In the genomic region with DNA sequence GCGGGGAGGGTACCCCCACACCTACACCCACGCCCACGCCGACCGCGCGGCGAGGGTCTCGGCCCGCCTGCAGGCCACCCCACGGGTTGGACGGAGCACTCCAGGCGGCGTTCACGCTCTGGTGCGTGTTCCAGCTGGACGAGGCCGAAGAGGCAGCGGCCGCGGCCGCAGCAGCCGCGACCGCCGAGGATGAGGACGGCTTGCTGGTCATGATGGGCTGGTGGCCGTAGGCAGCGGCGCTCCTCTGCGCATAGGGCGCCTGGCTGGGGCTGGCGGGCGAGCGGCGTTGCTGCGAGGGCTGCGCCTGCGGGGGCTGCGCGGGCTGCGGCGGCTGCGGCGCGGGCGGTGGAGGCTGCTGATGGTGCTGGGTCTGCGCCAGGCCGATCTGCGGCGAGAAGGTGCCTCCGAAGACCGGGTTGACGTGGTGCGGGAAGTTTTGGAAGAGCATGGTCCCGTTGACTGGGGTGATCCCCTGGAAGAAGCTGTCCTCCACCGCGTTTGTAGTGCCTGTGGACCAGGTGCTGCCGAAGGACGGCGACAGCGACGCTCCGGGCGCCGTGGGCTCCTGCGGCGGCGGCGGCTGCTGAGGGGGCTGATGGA, we compare ENCODE assay signal across 8 mouse cellular contexts. TPM values are rescaled to one million over a fixed set of nuclear protein-coding genes. Genes with fewer than 3 reads are reported as not detected.
DNase-seq lines count a peak whose midpoint lies in the region; ATAC-seq and TF ChIP-seq lines count a peak whose summit lies in the region.

No protein-coding gene starts in this region.

- no peaks in the 10 kb centered on the region for H3K9me3 ChIP-seq in ES-Bruce4 (replicated peaks; ENCODE audit: control insufficient read depth, insufficient read depth, low read length, poor library complexity, severe bottlenecking)
- no peaks in the 10 kb centered on the region for H3K9me3 ChIP-seq in embryonic facial prominence, embryonic 14.5 days (ENCODE audit: control insufficient read depth, low read length)
- H3K9me3 ChIP-seq in heart, embryonic 15.5 days (replicated peaks) = no peaks in the 10 kb centered on the region
- H3K9me3 ChIP-seq in lung, embryonic 15.5 days = no peaks in the 10 kb centered on the region
- H3K9me3 ChIP-seq in neural tube, embryonic 15.5 days (replicated peaks) = no peaks in the 10 kb centered on the region

- no peak for TF ChIP-seq EP300 in ES-Bruce4 (IDR thresholded peaks at IDR 0.05; ENCODE audit: insufficient read depth, low read depth, low read length)

- H3K27me3 ChIP-seq in ES-Bruce4 (ENCODE audit: control insufficient read depth, insufficient read depth, low read length, poor library complexity, severe bottlenecking) = peaks cover 5% of the 10 kb centered on the region
- peaks cover 38% of the 10 kb centered on the region for H3K27me3 ChIP-seq in embryonic facial prominence, embryonic 14.5 days (replicated peaks; ENCODE audit: control insufficient read depth, insufficient read depth, low read length)
- no peaks in the 10 kb centered on the region; the same call in 1 of the 2 replicates for H3K27me3 ChIP-seq in heart, embryonic 15.5 days
- peaks cover 40% of the 10 kb centered on the region for H3K27me3 ChIP-seq in lung, embryonic 15.5 days
- H3K27me3 ChIP-seq in neural tube, embryonic 15.5 days (replicated peaks) = no peaks in the 10 kb centered on the region

- peak overlapping the region; percentile 72 for H3K9ac ChIP-seq in ES-Bruce4 (ENCODE audit: low read depth, poor library complexity, severe bottlenecking)
- peak overlapping the region; percentile 65 for H3K9ac ChIP-seq in embryonic facial prominence, embryonic 14.5 days (ENCODE audit: low read depth, low read length)
- peak overlapping the region; percentile 91 for H3K9ac ChIP-seq in heart, embryonic 15.5 days
- peak overlapping the region; percentile 43 for H3K9ac ChIP-seq in lung, embryonic 15.5 days
- H3K9ac ChIP-seq in neural tube, embryonic 15.5 days (replicated peaks) = peak overlapping the region; percentile 69

- peak overlapping the region; percentile 87 for H3K4me3 ChIP-seq in ES-Bruce4 (ENCODE audit: low read depth, low read length)
- H3K4me3 ChIP-seq in embryonic facial prominence, embryonic 14.5 days (ENCODE audit: low read depth, low read length) = peak overlapping the region; percentile 68
- H3K4me3 ChIP-seq in heart, embryonic 15.5 days = peak overlapping the region; percentile 70
- H3K4me3 ChIP-seq in lung, embryonic 15.5 days = peak overlapping the region; percentile 67
- H3K4me3 ChIP-seq in neural tube, embryonic 15.5 days (replicated peaks) = peak overlapping the region; percentile 67

- no peaks in the 10 kb centered on the region for H3K36me3 ChIP-seq in ES-Bruce4 (ENCODE audit: control insufficient read depth, insufficient read depth, low read length, poor library complexity, severe bottlenecking)
- H3K36me3 ChIP-seq in embryonic facial prominence, embryonic 14.5 days (ENCODE audit: control insufficient read depth, insufficient read depth, low read length) = no peaks in the 10 kb centered on the region
- no peaks in the 10 kb centered on the region for H3K36me3 ChIP-seq in heart, embryonic 15.5 days
- H3K36me3 ChIP-seq in lung, embryonic 15.5 days = no peaks in the 10 kb centered on the region
- H3K36me3 ChIP-seq in neural tube, embryonic 15.5 days = no peaks in the 10 kb centered on the region

- DNase-seq in adrenal gland, postnatal 36 days = peak; percentile 68 to 75
- DNase-seq in embryonic facial prominence, embryonic 14.5 days (ENCODE audit: low spot score) = peak; percentile 20
- peak; percentile 57 to 67 for DNase-seq in kidney, postnatal 25 days
- peak; percentile 43 for DNase-seq in thymus, postnatal 4 days

- H3K4me1 ChIP-seq in ES-Bruce4 (ENCODE audit: control insufficient read depth, insufficient read depth, low read length) = no peaks in the 10 kb centered on the region
- H3K4me1 ChIP-seq in embryonic facial prominence, embryonic 14.5 days (ENCODE audit: control insufficient read depth, insufficient read depth, low read length) = peaks cover 8% of the 10 kb centered on the region
- peaks cover 11% of the 10 kb centered on the region for H3K4me1 ChIP-seq in heart, embryonic 15.5 days (replicated peaks)
- peaks cover 23% of the 10 kb centered on the region for H3K4me1 ChIP-seq in lung, embryonic 15.5 days
- H3K4me1 ChIP-seq in neural tube, embryonic 15.5 days = peaks cover 58% of the 10 kb centered on the region

- TF ChIP-seq CTCF in ES-Bruce4 (IDR thresholded peaks at IDR 0.05; ENCODE audit: low read depth, low read length) = no peak

- H3K4me2 ChIP-seq in embryonic facial prominence, embryonic 14.5 days (ENCODE audit: low read depth, low read length) = peak overlapping the region; percentile 100
- H3K4me2 ChIP-seq in heart, embryonic 15.5 days = peak overlapping the region; percentile 94
- H3K4me2 ChIP-seq in lung, embryonic 15.5 days = peak overlapping the region; percentile 100
- H3K4me2 ChIP-seq in neural tube, embryonic 15.5 days = peak overlapping the region; percentile 95

- WGBS in embryonic facial prominence, embryonic 14.5 days = under 1% methylated on average over 23 of the region's 70 CpGs
- under 1% methylated on average over 70 of the region's 70 CpGs for WGBS in heart, embryonic 15.5 days
- WGBS in lung, embryonic 15.5 days = under 1% methylated on average over 67 of the region's 70 CpGs
- WGBS in neural tube, embryonic 15.5 days = under 1% methylated on average over 70 of the region's 70 CpGs

- TF ChIP-seq POLR2A in ES-Bruce4 (IDR thresholded peaks at IDR 0.05; ENCODE audit: insufficient read depth, low read length) = no peak

- ATAC-seq in embryonic facial prominence, embryonic 14.5 days (ENCODE audit: low read depth) = peak; percentile 69
- peak; percentile 42; the same call in 1 of the 2 replicates for ATAC-seq in heart, embryonic 15.5 days (replicated peaks; ENCODE audit: insufficient number of reproducible peaks, insufficient read depth, low FRiP score, low read depth)
- peak; percentile 52; the same call in 1 of the 2 replicates for ATAC-seq in lung, embryonic 15.5 days (ENCODE audit: borderline replicate concordance, extremely low read depth, low FRiP score, low TSS enrichment)
- peak; percentile 50 for ATAC-seq in neural tube, embryonic 15.5 days (ENCODE audit: low FRiP score)

- H3K27ac ChIP-seq in ES-Bruce4 (ENCODE audit: insufficient read depth, low read length) = no peak overlapping the region
- H3K27ac ChIP-seq in embryonic facial prominence, embryonic 14.5 days (replicated peaks; ENCODE audit: low read depth, low read length) = peak overlapping the region; percentile 64; the same call in 1 of the 2 replicates
- peak overlapping the region; percentile 91 for H3K27ac ChIP-seq in heart, embryonic 15.5 days
- H3K27ac ChIP-seq in lung, embryonic 15.5 days = no peak overlapping the region
- H3K27ac ChIP-seq in neural tube, embryonic 15.5 days (replicated peaks) = peak overlapping the region; percentile 93

RNA-seq across cellular contexts. Expression of a gene that starts 33.1 kb away (rescaled TPM):
- polyA plus RNA-seq in ES-Bruce4 (2011; ENCODE audit: insufficient read depth, insufficient read length, low read depth, missing spikeins) = 174 and 194 TPM in 2 replicates
- 100 to 1,000 TPM; 102 to 116 TPM for total RNA-seq in adrenal gland, postnatal 36 days (2021)
- 96.0 and 102 TPM in 2 replicates for polyA plus RNA-seq in embryonic facial prominence, embryonic 14.5 days (2014; fragmentation: Nextera tagmentation; extraction: Ambion mirVana)
- 78.3 and 81.8 TPM in 2 replicates for polyA plus RNA-seq in heart, embryonic 15.5 days (2015; fragmentation: Nextera tagmentation; extraction: Ambion mirVana)
- polyA plus RNA-seq in lung, embryonic 15.5 days (2015; fragmentation: Nextera tagmentation; extraction: Ambion mirVana) = 91.9 and 99.1 TPM in 2 replicates
- 98.7 and 104 TPM in 2 replicates for polyA plus RNA-seq in neural tube, embryonic 15.5 days (2015; fragmentation: Nextera tagmentation; extraction: Ambion mirVana)

RNA-seq across cellular contexts. Expression of a gene that starts 34.2 kb away (rescaled TPM):
- polyA plus RNA-seq in ES-Bruce4 (2011; ENCODE audit: insufficient read depth, insufficient read length, low read depth, missing spikeins) = 3.7 and 4.3 TPM in 2 replicates
- total RNA-seq in adrenal gland, postnatal 36 days (2021) = 10 to 100 TPM; 12.3 to 24.1 TPM
- polyA plus RNA-seq in embryonic facial prominence, embryonic 14.5 days (2014; fragmentation: Nextera tagmentation; extraction: Ambion mirVana) = 1.5 and 1.9 TPM in 2 replicates
- 7.6 and 9.9 TPM in 2 replicates for polyA plus RNA-seq in heart, embryonic 15.5 days (2015; fragmentation: Nextera tagmentation; extraction: Ambion mirVana)
- polyA plus RNA-seq in lung, embryonic 15.5 days (2015; fragmentation: Nextera tagmentation; extraction: Ambion mirVana) = 0.87 and 1.0 TPM in 2 replicates
- 11.0 and 12.0 TPM in 2 replicates for polyA plus RNA-seq in neural tube, embryonic 15.5 days (2015; fragmentation: Nextera tagmentation; extraction: Ambion mirVana)

Comparison
In these comparisons a context has a peak if more than half of its experiments do, and no peak if none do; other contexts are left out.
1. H3K27ac ChIP-seq: peak in embryonic facial prominence, embryonic 14.5 days (single experiment), heart, embryonic 15.5 days (single experiment) and neural tube, embryonic 15.5 days (single experiment); none in ES-Bruce4 (single experiment) and lung, embryonic 15.5 days (single experiment).
2. DNase-seq: peak in every context shown above with its lines; median percentile 72 in adrenal gland, postnatal 36 days; 62 in kidney, postnatal 25 days; 43 in thymus, postnatal 4 days; 20 in embryonic facial prominence, embryonic 14.5 days.
3. Peak in every context shown above with its lines, with median percentiles within 50 percentile points of each other: H3K4me3 ChIP-seq, H3K9ac ChIP-seq, ATAC-seq and H3K4me2 ChIP-seq.